ENCODE assay signal across 9 mouse cellular contexts in genomic region chr4:58400861-58401341, GRCm38 (mm10).
A peak's percentile ranks its signal among the peaks of the same experiment; 100 is the strongest.
DNase-seq lines count a peak whose midpoint lies in the region.
"Had no signal": no experiment of that assay in that cellular context is flagged by ENCODE, and none has a peak within 500 bp of the region (broad histone marks: within the 10 kb centered on the region; RNA-seq: fewer than 3 reads in every experiment).

No protein-coding gene starts in this region.

- DNase-seq in adrenal gland, postnatal 14 days: peak; percentile 27
- DNase-seq in adrenal gland, postnatal 4 days (ENCODE audit: low spot score in 2 of 2): no peak
- peak; percentile 76 for DNase-seq in 3134 (ENCODE audit: extremely low read depth, insufficient read length, low spot score)
- peak; percentile 60 for DNase-seq in gastrocnemius, adult 18-20 months (ENCODE audit: low spot score)
- peak; percentile 68 for DNase-seq in left cerebral cortex, adult 11 months (ENCODE audit: low spot score)
- DNase-seq in right cerebral cortex, postnatal 14 days: peak; percentile 82
- no peak for DNase-seq in c-Kit-positive CD71-positive TER-119-positive erythroid progenitor cells, embryonic 14.5 days (ENCODE audit: low spot score)
- no peak for DNase-seq in kidney, adult 8-10 months
- DNase-seq: liver, embryonic 13.5 days had no signal

Comparison
In these comparisons a context has a peak if more than half of its experiments do, and no peak if none do; other contexts are left out.
1. DNase-seq: peak in adrenal gland, postnatal 14 days (single experiment), 3134 (single experiment), gastrocnemius, adult 18-20 months (single experiment), left cerebral cortex, adult 11 months (single experiment) and right cerebral cortex, postnatal 14 days (single experiment); none in adrenal gland, postnatal 4 days (0 of 2), c-Kit-positive CD71-positive TER-119-positive erythroid progenitor cells, embryonic 14.5 days (single experiment) and kidney, adult 8-10 months (0 of 2).